Mouse (Mus musculus): ENCODE data around the gene Wdr46.

Wdr46 gene

GRCm38 (mm10) chr17:33911813-33912414 is 28.5 kb upstream of the Wdr46 start:
- DNase-seq = no peak

GRCm38 (mm10) chr17:33913264-33913663 is 27.2 kb upstream of the Wdr46 start:
- no peak for DNase-seq

- DNase-seq = no peak
Observed at GRCm38 (mm10) chr17:33913905-33914304, 26.6 kb upstream of the Wdr46 start.

- no peak for DNase-seq
Observed at GRCm38 (mm10) chr17:33914969-33915391, 25.5 kb upstream of the Wdr46 start.

GRCm38 (mm10) chr17:33915671-33916250 is 24.7 kb upstream of the Wdr46 start, which contains the start of the genes Tapbp and Zbtb22:
Gene Tapbp (plus strand): TSS chr17:33915899.
Gene Zbtb22 (plus strand): TSS chr17:33915904.
- DNase-seq = peak; percentile 96

GRCm38 (mm10) chr17:33916294-33916693 is 24.2 kb upstream of the Wdr46 start:
- DNase-seq = no peak

- no peak for DNase-seq
Observed at GRCm38 (mm10) chr17:33916847-33917655, 23.4 kb upstream of the Wdr46 start.

- no peak for DNase-seq
Observed at GRCm38 (mm10) chr17:33917656-33918292, 22.7 kb upstream of the Wdr46 start.

GRCm38 (mm10) chr17:33918293-33919203 is 21.9 kb upstream of the Wdr46 start:
- DNase-seq = no peak

- DNase-seq = peak; percentile 82
Observed at GRCm38 (mm10) chr17:33919351-33920281, 20.8 kb upstream of the Wdr46 start.

GRCm38 (mm10) chr17:33920282-33921097 is 20.0 kb upstream of the Wdr46 start:
- DNase-seq = peak; percentile 91

GRCm38 (mm10) chr17:33921361-33921760 is 19.1 kb upstream of the Wdr46 start:
- no peak for DNase-seq

GRCm38 (mm10) chr17:33924577-33925283 is 15.7 kb upstream of the Wdr46 start:
- peak; percentile 43 for DNase-seq

- no peak for DNase-seq
Observed at GRCm38 (mm10) chr17:33925406-33926116, 14.9 kb upstream of the Wdr46 start.

GRCm38 (mm10) chr17:33926207-33926932 is 14.1 kb upstream of the Wdr46 start:
- DNase-seq = peak; percentile 47

GRCm38 (mm10) chr17:33928251-33928947 is 12.1 kb upstream of the Wdr46 start:
- no peak for DNase-seq

Data from kidney, adult 18-20 months (tissue).